Mouse (Mus musculus) forebrain, embryonic 10.5 days (tissue): ENCODE measurements around the gene Deaf1. TPM values are rescaled to one million over a fixed set of nuclear protein-coding genes. Genes with fewer than 3 reads are reported as not detected.
"Not testable (repeated sequence)": the region's sequence is repeated elsewhere in the genome, so short reads cannot be mapped to it uniquely, and the experiment has no call there.

Experiments used
- DNase-seq: peaks from one replicate; pipeline ENCODE4 v3.0.0-alpha.2; 2017; ENCODE audit warnings: low spot score; ENCODE audit errors: extremely low spot score
- H3K27ac ChIP-seq: fragments of 300-500 bp; sonication (generic); 2 replicates; pipeline ENCODE4 v1.5.1; 2016; ENCODE audit warnings: mild to moderate bottlenecking
- H3K27me3 ChIP-seq: fragments of 300-500 bp; sonication (generic); 2 replicates; pipeline ENCODE4 v1.6.1; 2016; ENCODE audit warnings: mild to moderate bottlenecking; ENCODE audit not compliant: poor library complexity, severe bottlenecking
- H3K36me3 ChIP-seq: fragments of 300-500 bp; sonication (generic); replicated peaks from 2 replicates; pipeline ENCODE4 v1.6.1; 2016; ENCODE audit warnings: mild to moderate bottlenecking, moderate library complexity
- H3K4me1 ChIP-seq: fragments of 300-500 bp; sonication (generic); 2 replicates; pipeline ENCODE4 v1.6.1; 2016
- H3K4me3 ChIP-seq: fragments of 300-500 bp; sonication (generic); 2 replicates; pipeline ENCODE4 v1.5.1; 2016; ENCODE audit warnings: mild to moderate bottlenecking, moderate library complexity
- H3K9me3 ChIP-seq: fragments of 300-500 bp; sonication (generic); 2 replicates; pipeline ENCODE4 v1.6.1; 2016; ENCODE audit warnings: mild to moderate bottlenecking, moderate library complexity
- WGBS: fragments of 180-500 bp; shearing (Covaris S2); methylation state at CpG from one replicate; pipeline ENCODE4 v1.1.7; 2016; 5-methylcytosine and 5-hydroxymethylcytosine counted together
- polyA plus RNA-seq: library from polyadenylated mRNA; unstranded; fragments of >200 nt; fragmentation: Nextera tagmentation; extraction: Ambion mirVana; gene quantifications from 2 replicates; pipeline ENCODE4 v1.2.1, GENCODE M21; 2016

Gene Deaf1
- polyA plus RNA-seq, 1 experiment from 2014 or later, result 59.2 TPM

- Histone ChIP-seq H3K9me3 (no peaks in the 10 kb centered on the region), H3K27ac (no peak overlapping the region), H3K27me3 (peaks cover 7% of the 10 kb centered on the region; the same call in 1 of the 2 replicates), H3K4me3 (no peak overlapping the region), H3K4me1 (peaks cover 22% of the 10 kb centered on the region), H3K36me3 (peaks cover 62% of the 10 kb centered on the region)
- 92% methylated on average over 13 of the region's 13 CpGs for WGBS
- DNase-seq, result no peak
Observed at GRCm38 (mm10) chr7:141263640-141264039, 63.9 kb downstream of the Deaf1 start.

- Histone ChIP-seq H3K36me3 (peaks cover 83% of the 10 kb centered on the region), H3K4me3 (no peak overlapping the region), H3K9me3 (no peaks in the 10 kb centered on the region), H3K4me1 (peaks cover 20% of the 10 kb centered on the region), H3K27ac (no peak overlapping the region; the same call in 1 of the 2 replicates), H3K27me3 (peaks cover 5% of the 10 kb centered on the region; the same call in 1 of the 2 replicates)
- DNase-seq, result no peak
- 96% methylated on average over 3 of the region's 3 CpGs for WGBS
Observed at GRCm38 (mm10) chr7:141261480-141261879, 66.0 kb downstream of the Deaf1 start.

GRCm38 (mm10) chr7:141256159-141256558 is 71.3 kb downstream of the Deaf1 start:
- Histone ChIP-seq H3K27me3 (no peaks in the 10 kb centered on the region), H3K4me1 (no peaks in the 10 kb centered on the region), H3K36me3 (peaks cover 98% of the 10 kb centered on the region), H3K4me3 (no peak overlapping the region), H3K27ac (no peak overlapping the region), H3K9me3 (no peaks in the 10 kb centered on the region)
- WGBS, result 96% methylated on average over 10 of the region's 10 CpGs
- no peak for DNase-seq

GRCm38 (mm10) chr7:141250486-141250885 is 77.0 kb downstream of the Deaf1 start:
- 95% methylated on average over 4 of the region's 4 CpGs for WGBS
- not testable (repeated sequence) for H3K4me3 ChIP-seq, H3K4me1 ChIP-seq, H3K27me3 ChIP-seq, H3K9me3 ChIP-seq, H3K27ac ChIP-seq, DNase-seq
- H3K36me3 ChIP-seq, result peaks cover 98% of the 10 kb centered on the region

Other genes starting within 250 kb of the Deaf1 start
- 2.4 and 2.8 TPM in 2 replicates for gene Pkp3, start 249.5 kb downstream of the Deaf1 start, polyA plus RNA-seq
- 2.0 and 2.2 TPM in 2 replicates for gene Sigirr, start 227.1 kb downstream of the Deaf1 start, polyA plus RNA-seq
- gene Ano9, start 209.9 kb downstream of the Deaf1 start, polyA plus RNA-seq, result 0.53 and 0.69 TPM in 2 replicates
- gene Ptdss2, start 205.3 kb downstream of the Deaf1 start, polyA plus RNA-seq, result 81.1 and 84.7 TPM in 2 replicates
- gene Rnh1, start 154.8 kb downstream of the Deaf1 start, polyA plus RNA-seq, result 64.2 and 66.6 TPM in 2 replicates
- gene Hras, start 133.7 kb downstream of the Deaf1 start, polyA plus RNA-seq, result 80.6 and 82.7 TPM in 2 replicates
- 15.5 and 15.6 TPM in 2 replicates for gene Lrrc56, start 133.5 kb downstream of the Deaf1 start, polyA plus RNA-seq
- gene Lmntd2, start 113.6 kb downstream of the Deaf1 start, polyA plus RNA-seq, result 3.4 and 4.4 TPM in 2 replicates
- 50.8 and 53.8 TPM in 2 replicates for gene Rassf7, start 111.8 kb downstream of the Deaf1 start, polyA plus RNA-seq
- 121 and 124 TPM in 2 replicates for gene Phrf1, start 98.9 kb downstream of the Deaf1 start, polyA plus RNA-seq
- gene Irf7, start 61.2 kb downstream of the Deaf1 start, polyA plus RNA-seq, result 0.15 and 0.23 TPM in 2 replicates
- not detected in 2 replicates for gene Cdhr5, start 50.9 kb downstream of the Deaf1 start, polyA plus RNA-seq
- gene Sct, start 48.6 kb downstream of the Deaf1 start, polyA plus RNA-seq, result 0.87 and 1.7 TPM in 2 replicates
- 0.17 and 0.46 TPM in 2 replicates for gene Drd4, start 35.7 kb downstream of the Deaf1 start, polyA plus RNA-seq
- 48.2 and 51.0 TPM in 2 replicates for gene Tmem80, start within 50 bp of the Deaf1 start, polyA plus RNA-seq
- gene Eps8l2, start 11.2 kb upstream of the Deaf1 start, polyA plus RNA-seq, result 4.2 and 4.5 TPM in 2 replicates
- 335 and 368 TPM in 2 replicates for gene Taldo1, start 64.5 kb upstream of the Deaf1 start, polyA plus RNA-seq
- gene Gatd1, start 86.4 kb upstream of the Deaf1 start, polyA plus RNA-seq, result 43.2 and 44.7 TPM in 2 replicates
- gene Cend1, start 101.8 kb upstream of the Deaf1 start, polyA plus RNA-seq, result 7.7 and 8.7 TPM in 2 replicates
- gene Slc25a22, start 110.2 kb upstream of the Deaf1 start, polyA plus RNA-seq, result 46.8 and 49.6 TPM in 2 replicates
- 24.9 and 26.4 TPM in 2 replicates for gene Pidd1, start 116.3 kb upstream of the Deaf1 start, polyA plus RNA-seq
- gene Rplp2, start 119.7 kb upstream of the Deaf1 start, polyA plus RNA-seq, result 1,198 and 1,216 TPM in 2 replicates
- 15.9 and 18.2 TPM in 2 replicates for gene Pnpla2, start 127.5 kb upstream of the Deaf1 start, polyA plus RNA-seq
- 6.2 and 7.3 TPM in 2 replicates for gene Cracr2b, start 133.4 kb upstream of the Deaf1 start, polyA plus RNA-seq
- 15.2 and 17.7 TPM in 2 replicates for gene Cd151, start 139.7 kb upstream of the Deaf1 start, polyA plus RNA-seq
- gene Polr2l, start 147.4 kb upstream of the Deaf1 start, polyA plus RNA-seq, result 87.0 and 95.7 TPM in 2 replicates
- gene Tspan4, start 147.6 kb upstream of the Deaf1 start, polyA plus RNA-seq, result 31.4 and 37.9 TPM in 2 replicates
- gene Chid1, start 212.2 kb upstream of the Deaf1 start, polyA plus RNA-seq, result 24.8 and 25.4 TPM in 2 replicates
- 104 and 105 TPM in 2 replicates for gene Ap2a2, start 234.5 kb upstream of the Deaf1 start, polyA plus RNA-seq